Mouse (Mus musculus): ENCODE results near the gene Rapgef1. TPM values are rescaled to one million over a fixed set of nuclear protein-coding genes. Genes with fewer than 3 reads are reported as not detected.
A peak's percentile ranks its signal among the peaks of the same experiment; 100 is the strongest.

Rapgef1 gene
- total and polyA plus RNA-seq, 3 experiments: 86.5 to 185 (median 170) TPM

- in situ Hi-C loops (cut with MboI; ENCODE audit: low pct_ligation_motif_present, low pct_unique_long_range_greater_than_20kb, low sequenced_read_pairs): no loop called here
- H3K36me3 ChIP-seq (replicated peaks in 1 of 2; ENCODE audit: control insufficient read depth in 1 of 2, insufficient read depth in 1 of 2, low read length in 1 of 2): peaks cover 96 to 99% of the 10 kb centered on the region in 2 experiments
- dilution Hi-C loops (cut with MboI; ENCODE audit: extremely low pct_ligation_motif_present, extremely low pct_unique_long_range_greater_than_20kb, low sequenced_read_pairs): no loop called here
Measured at GRCm38 (mm10) chr2:29716691-29717090, 97.2 kb downstream of the Rapgef1 start.

GRCm38 (mm10) chr2:29718581-29718980 is 99.1 kb downstream of the Rapgef1 start:
- no peaks in the 10 kb centered on the region for H3K27me3 ChIP-seq (replicated peaks)
- no peak for DNase-seq (ENCODE audit: extremely low read depth)
- no peak overlapping the region for H3K9ac ChIP-seq (ENCODE audit: insufficient read depth, low read depth)
- TF ChIP-seq POLR2A (IDR thresholded peaks at IDR 0.05; ENCODE audit: low read depth, low read length) (peak; percentile 23; the same call in 1 of the 2 replicates), USF1 (IDR thresholded peaks at IDR 0.05; ENCODE audit: low read depth, low read length) (no peak)
- peaks cover 96 to 99% of the 10 kb centered on the region in 2 experiments for H3K36me3 ChIP-seq (replicated peaks in 1 of 2; ENCODE audit: control insufficient read depth in 1 of 2, insufficient read depth in 1 of 2, low read length in 1 of 2)
- H3K4me2 ChIP-seq (ENCODE audit: insufficient read depth, low read depth, poor library complexity, severe bottlenecking): no peak overlapping the region
- no peaks in the 10 kb centered on the region for H3K9me3 ChIP-seq (replicated peaks; ENCODE audit: low read length)
- no peak overlapping the region for H3K4me3 ChIP-seq (replicated peaks in 1 of 3; ENCODE audit: low read depth in 2 of 3, low read length in 2 of 3, poor library complexity in 1 of 3)
- dilution Hi-C loops (cut with MboI; ENCODE audit: extremely low pct_ligation_motif_present, extremely low pct_unique_long_range_greater_than_20kb, low sequenced_read_pairs) (no loop called here), in situ Hi-C loops (cut with MboI; ENCODE audit: low pct_ligation_motif_present, low pct_unique_long_range_greater_than_20kb, low sequenced_read_pairs) (no loop called here)
- no peak overlapping the region for H3K27ac ChIP-seq (ENCODE audit: insufficient read depth, low read depth)
- H3K4me1 ChIP-seq (ENCODE audit: control insufficient read depth in 1 of 2, insufficient read depth in 2 of 2): peaks cover 0 to 65% of the 10 kb centered on the region in 2 experiments; a peak in 3 of 4 replicates
- 0 out of 2 replicates have a peak, but pooled peaks cover 4% of the 10 kb centered on the region for H3K79me2 ChIP-seq (replicated peaks; ENCODE audit: control insufficient read depth, extremely low read depth, insufficient read depth, poor library complexity, severe bottlenecking)

More at GRCm38 (mm10) chr2:29716691-29717090, 97.2 kb downstream of the Rapgef1 start:
- TF ChIP-seq MAFK (IDR thresholded peaks at IDR 0.05; ENCODE audit: insufficient replicate concordance, low read length) (no peak), MEF2A (IDR thresholded peaks at IDR 0.05; ENCODE audit: borderline replicate concordance, low read depth, low read length) (no peak), GABPA (IDR thresholded peaks at IDR 0.05; ENCODE audit: insufficient replicate concordance, low read depth, low read length) (no peak), MXI1 (IDR thresholded peaks at IDR 0.05; ENCODE audit: low read depth, low read length) (no peak), ZNF384 (IDR thresholded peaks at IDR 0.05; ENCODE audit: low read depth, low read length) (no peak), PAX5 (IDR thresholded peaks at IDR 0.05; ENCODE audit: low read length) (no peak), JUN (IDR thresholded peaks at IDR 0.05; ENCODE audit: insufficient read depth, low read depth, low read length) (no peak), NELFE (IDR thresholded peaks at IDR 0.05; ENCODE audit: low read depth, low read length) (no peak), CHD1 (IDR thresholded peaks at IDR 0.05; ENCODE audit: low read depth, low read length) (no peak), RCOR1 (conservative IDR thresholded peaks at IDR 0.05; ENCODE audit: low read depth, low read length) (no peak), CTCF (conservative IDR thresholded peaks at IDR 0.05 in 1 of 2, IDR thresholded peaks at IDR 0.05 in 1 of 2; ENCODE audit: low read depth in 2 of 2, low read length in 2 of 2) (no peak), TBP (conservative IDR thresholded peaks at IDR 0.05; ENCODE audit: low read depth, low read length) (no peak), SMC3 (IDR thresholded peaks at IDR 0.05; ENCODE audit: low read depth, low read length) (no peak), ZC3H11A (IDR thresholded peaks at IDR 0.05; ENCODE audit: low read depth, low read length) (no peak), BHLHE40 (IDR thresholded peaks at IDR 0.05; ENCODE audit: low read depth, low read length) (no peak), E2F4 (IDR thresholded peaks at IDR 0.05; ENCODE audit: insufficient replicate concordance, low read depth, low read length) (no peak), MAX (IDR thresholded peaks at IDR 0.05; ENCODE audit: low read length) (no peak), POLR2A (IDR thresholded peaks at IDR 0.05; ENCODE audit: low read depth, low read length) (no peak)
- no peak overlapping the region for H3K4me3 ChIP-seq (replicated peaks in 1 of 3; ENCODE audit: low read depth in 2 of 3, low read length in 2 of 3, poor library complexity in 1 of 3)
- no peak overlapping the region for H3K27ac ChIP-seq (ENCODE audit: insufficient read depth, low read depth)
- peaks cover 3 to 77% of the 10 kb centered on the region in 2 experiments; a peak in 3 of 4 replicates for H3K4me1 ChIP-seq (ENCODE audit: control insufficient read depth in 1 of 2, insufficient read depth in 2 of 2)
- no peak overlapping the region for H3K4me2 ChIP-seq (ENCODE audit: insufficient read depth, low read depth, poor library complexity, severe bottlenecking)
- H3K9ac ChIP-seq (ENCODE audit: insufficient read depth, low read depth): no peak overlapping the region
- H3K9me3 ChIP-seq (replicated peaks; ENCODE audit: low read length): no peaks in the 10 kb centered on the region
- no peaks in the 10 kb centered on the region for H3K27me3 ChIP-seq (replicated peaks)
- peaks cover 16% of the 10 kb centered on the region; the same call in 1 of the 2 replicates for H3K79me2 ChIP-seq (replicated peaks; ENCODE audit: control insufficient read depth, extremely low read depth, insufficient read depth, poor library complexity, severe bottlenecking)
- DNase-seq (ENCODE audit: extremely low read depth): no peak

Data from CH12.LX (cell line).